Mouse (Mus musculus): ENCODE results near the gene Zc3hav1l.

DNA sequence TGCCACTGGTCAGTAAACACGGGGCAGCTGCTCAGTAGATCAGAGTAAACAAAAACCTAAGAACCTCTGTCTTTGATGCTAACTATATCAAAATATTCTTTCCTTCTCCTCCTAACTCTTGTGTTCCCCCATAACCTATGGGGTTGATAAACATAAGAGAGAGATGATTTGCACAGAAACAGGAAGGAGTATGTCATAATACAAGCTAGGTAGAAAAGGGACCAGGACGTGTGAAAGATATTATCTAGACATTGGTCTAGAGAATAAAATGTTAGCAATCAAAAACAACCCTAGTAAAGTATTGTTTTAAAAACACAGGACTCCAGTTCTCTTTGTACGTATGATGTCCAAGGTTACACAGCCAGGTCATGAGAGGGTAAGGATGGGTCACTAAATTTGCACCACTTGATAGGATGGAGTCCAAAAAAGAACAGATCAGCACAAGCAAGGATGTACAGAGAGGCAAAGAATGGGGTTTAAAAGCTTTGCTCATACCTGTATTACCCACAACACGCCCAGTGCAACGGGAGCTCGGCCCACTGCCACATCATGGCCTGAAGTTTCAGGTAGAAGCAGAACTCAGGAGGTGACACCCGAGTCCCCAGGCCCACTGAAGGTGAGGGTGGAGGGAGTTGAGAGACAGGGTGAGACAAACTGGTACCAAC lies 45.1 kb upstream of the Zc3hav1l start:
- TF ChIP-seq POLR2A (IDR thresholded peaks at IDR 0.05; ENCODE audit: insufficient read depth, low read depth, low read length) (no peak), CTCF (IDR thresholded peaks at IDR 0.05; ENCODE audit: insufficient read depth, low read depth, low read length) (no peak)

Measured in olfactory bulb, adult 2 months (tissue).